Mouse (Mus musculus) liver, embryonic 14.5 days (tissue): Measurements from ENCODE around the gene Pitpna.

Experiments used
- CTCF ChIP-seq: IDR thresholded peaks from 2 replicates; pipeline ENCODE4 v1.5.1; 2016; ENCODE audit warnings: antibody characterized with exemption, low read depth, control low read depth
- EP300 ChIP-seq: IDR thresholded peaks from 2 replicates; pipeline ENCODE4 v1.6.1; 2016; ENCODE audit warnings: antibody characterized with exemption, low read depth

DNA sequence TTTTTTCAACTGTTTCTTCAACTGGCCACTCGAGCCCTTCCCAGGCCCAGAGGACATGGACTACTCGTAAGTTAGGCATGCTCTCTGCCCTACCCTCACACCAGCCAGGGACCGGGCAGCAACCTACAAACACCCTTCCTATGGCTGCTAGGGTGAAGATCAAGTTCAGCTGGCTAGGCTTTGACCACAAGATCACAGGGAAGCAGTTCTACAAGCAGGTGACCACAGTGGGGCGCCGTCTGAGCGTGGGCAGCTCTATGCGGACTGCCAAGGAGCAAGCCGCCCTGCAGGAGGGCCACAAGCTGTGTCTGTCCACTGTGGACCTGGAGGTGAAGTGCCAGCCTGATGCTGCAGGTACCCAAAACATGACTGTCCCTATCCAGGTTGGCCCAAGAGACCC, 25.1 kb upstream of the Pitpna start:
- TF ChIP-seq CTCF (peak; percentile 36), EP300 (no peak)
